Mouse (Mus musculus): ENCODE results near the gene B4galt7.

GRCm38 (mm10) chr13:55596802-55597201 is 2.9 kb upstream of the B4galt7 start:
- TF ChIP-seq CTCF (IDR thresholded peaks at IDR 0.05; ENCODE audit: low read depth) (no peak), EP300 (IDR thresholded peaks at IDR 0.05; ENCODE audit: low read depth) (no peak)
